Mouse (Mus musculus) liver, adult 2 months (tissue): ENCODE results near the gene Rhot2. TPM values are rescaled to one million over a fixed set of nuclear protein-coding genes. Genes with fewer than 3 reads are reported as not detected.

ENCODE experiments used
- DNase-seq: peaks from one replicate; pipeline ENCODE4 v3.0.0-alpha.2; 2011; ENCODE audit warnings: low read depth, low spot score; ENCODE audit errors: extremely low read depth
- H3K27ac ChIP-seq: fragments of 200-500 bp; replicated peaks from 2 replicates; pipeline ENCODE4 v1.5.1; 2012; ENCODE audit warnings: low read depth, mild to moderate bottlenecking, control low read depth, inconsistent platforms, low read length; ENCODE audit not compliant: insufficient read depth
- H3K27me3 ChIP-seq: fragments of 200-500 bp; 2 replicates; pipeline ENCODE4 v1.6.1; 2012; ENCODE audit warnings: mild to moderate bottlenecking, moderate library complexity, low read length, inconsistent platforms; ENCODE audit not compliant: control insufficient read depth, insufficient read depth
- H3K36me3 ChIP-seq: fragments of 200-500 bp; 2 replicates; pipeline ENCODE4 v1.6.1; 2012; ENCODE audit warnings: low read length, inconsistent platforms; ENCODE audit not compliant: control insufficient read depth, insufficient read depth
- H3K4me1 ChIP-seq: fragments of 200-500 bp; 2 replicates; pipeline ENCODE4 v1.6.1; 2011; ENCODE audit warnings: low read length; ENCODE audit not compliant: control insufficient read depth, insufficient read depth
- H3K4me3 ChIP-seq: fragments of 200-500 bp; 2 replicates; pipeline ENCODE4 v1.5.1; 2011; ENCODE audit warnings: low read depth, mild to moderate bottlenecking, control low read depth, low read length, moderate library complexity; ENCODE audit not compliant: insufficient read depth
- H3K79me2 ChIP-seq: fragments of 200-500 bp; 2 replicates; pipeline ENCODE4 v1.6.1; 2012; ENCODE audit warnings: inconsistent platforms, mild to moderate bottlenecking, low read length, moderate library complexity; ENCODE audit not compliant: control insufficient read depth, insufficient read depth
- H3K9ac ChIP-seq: fragments of 200-500 bp; 2 replicates; pipeline ENCODE4 v1.6.1; 2012; ENCODE audit warnings: low read depth, mild to moderate bottlenecking, control low read depth, inconsistent platforms, low read length
- CTCF ChIP-seq: fragments of 200-500 bp; IDR thresholded peaks from 2 replicates; pipeline ENCODE4 v1.5.1; 2011; ENCODE audit warnings: low read depth, low read length, control low read depth
- POLR2A ChIP-seq: fragments of 200-500 bp; IDR thresholded peaks from 2 replicates; pipeline ENCODE4 v1.6.1; 2011; ENCODE audit warnings: low read length, control low read depth; ENCODE audit not compliant: insufficient read depth; ENCODE audit errors: extremely low read depth
- WGBS: fragments of 180-500 bp; shearing (Covaris S2); methylation state at CpG from one replicate; pipeline ENCODE4 v1.1.7; 2018; 5-methylcytosine and 5-hydroxymethylcytosine counted together
- polyA plus RNA-seq: library from polyadenylated mRNA; depleted of rRNA; stranded (reverse); fragments of >200 nt; gene quantifications from 2 replicates; pipeline ENCODE4 v1.2.3, GENCODE M21; 2012
- total RNA-seq: library from RNA; depleted of rRNA; stranded (reverse); fragments of >200 nt; gene quantifications from 2 replicates; pipeline ENCODE4 v1.2.3, GENCODE M21; 2014

Rhot2 gene
- total and polyA plus RNA-seq, 2 experiments: 18.0 to 71.1 TPM

DNA sequence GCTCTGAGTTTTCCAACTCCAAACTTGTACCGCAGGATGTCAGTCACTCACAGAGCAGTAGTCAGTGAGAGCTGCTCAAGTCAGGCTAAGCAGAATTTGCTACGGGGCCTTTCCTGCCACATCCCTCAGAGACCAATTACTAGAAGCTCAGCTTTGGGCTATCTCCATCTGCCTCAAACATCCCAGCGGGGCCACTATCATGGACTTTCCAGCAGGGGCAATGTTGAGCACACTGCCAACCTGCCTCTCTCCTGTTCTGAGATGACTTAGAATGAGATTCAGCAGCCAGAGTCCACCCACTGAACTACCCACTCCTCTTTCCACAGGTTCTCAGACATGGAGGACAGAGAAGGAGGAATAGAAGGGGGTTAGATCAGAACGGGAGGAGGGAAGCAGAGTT lies 41.0 kb upstream of the Rhot2 start:
- peak overlapping the region; percentile 94 for H3K27ac ChIP-seq
- no peak for DNase-seq
- H3K36me3 ChIP-seq: peaks cover 13% of the 10 kb centered on the region; the same call in 1 of the 2 replicates
- H3K79me2 ChIP-seq: peaks cover 2% of the 10 kb centered on the region; the same call in 1 of the 2 replicates
- no peak overlapping the region for H3K4me3 ChIP-seq
- no peaks in the 10 kb centered on the region for H3K27me3 ChIP-seq
- 69% methylated on average over 4 of the region's 4 CpGs for WGBS
- TF ChIP-seq POLR2A (no peak), CTCF (peak; percentile 54)
- H3K9ac ChIP-seq: no peak overlapping the region
- H3K4me1 ChIP-seq: peaks cover 18% of the 10 kb centered on the region

DNA sequence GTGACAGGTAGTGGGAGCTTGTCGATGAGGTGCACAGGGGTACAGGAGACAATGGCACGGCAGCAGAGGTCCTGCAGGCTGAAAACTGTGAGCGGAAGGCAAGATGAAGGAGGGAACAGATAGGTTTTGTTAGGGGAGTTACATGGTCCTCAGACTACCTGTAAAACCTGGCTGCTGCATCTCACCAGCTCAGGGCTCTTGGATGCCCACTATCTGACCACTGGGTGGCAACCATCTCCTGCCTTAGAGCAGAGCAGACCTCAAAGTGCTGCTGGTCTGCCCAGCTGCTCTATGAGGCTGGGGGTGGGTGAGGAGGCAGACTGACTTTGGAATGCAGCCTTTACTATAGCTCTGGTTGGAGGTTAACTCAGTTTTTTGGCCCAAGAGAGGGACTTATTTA lies 39.2 kb upstream of the Rhot2 start:
- TF ChIP-seq CTCF: peak; percentile 31; the same call in 1 of the 2 replicates
- TF ChIP-seq POLR2A: no peak
- H3K36me3 ChIP-seq: peaks cover 7% of the 10 kb centered on the region; the same call in 1 of the 2 replicates
- H3K4me3 ChIP-seq: no peak overlapping the region
- H3K27ac ChIP-seq: no peak overlapping the region
- no peaks in the 10 kb centered on the region for H3K27me3 ChIP-seq
- H3K9ac ChIP-seq: no peak overlapping the region
- no peak for DNase-seq
- H3K4me1 ChIP-seq: peaks cover 25% of the 10 kb centered on the region
- WGBS: 94% methylated on average over 3 of the region's 3 CpGs
- H3K79me2 ChIP-seq: 0 out of 2 replicates have a peak, but pooled peaks cover 2% of the 10 kb centered on the region

DNA sequence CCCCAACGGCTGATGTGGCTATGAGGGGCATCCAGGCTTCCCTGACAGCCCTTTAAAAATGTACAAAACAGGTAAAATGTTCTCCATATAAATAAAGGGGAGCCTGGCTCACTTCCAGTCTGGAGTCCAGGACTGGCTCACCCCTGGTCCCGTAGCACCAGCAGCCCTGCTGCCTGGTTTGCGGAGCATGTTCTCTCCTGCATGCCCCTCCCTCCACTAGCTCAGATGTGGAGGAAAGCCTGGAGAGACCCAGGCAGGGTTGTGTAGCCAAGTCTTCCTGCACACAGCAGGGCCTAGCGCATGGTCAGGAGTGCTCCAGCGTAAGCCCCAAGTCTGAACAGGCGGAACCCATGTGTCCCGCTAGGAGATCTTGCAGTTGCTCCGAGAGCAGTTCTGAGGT lies 38.6 kb upstream of the Rhot2 start:
- H3K4me1 ChIP-seq: peaks cover 28% of the 10 kb centered on the region
- no peak overlapping the region for H3K27ac ChIP-seq
- H3K27me3 ChIP-seq: no peaks in the 10 kb centered on the region
- peaks cover 4% of the 10 kb centered on the region; the same call in 1 of the 2 replicates for H3K36me3 ChIP-seq
- H3K4me3 ChIP-seq: no peak overlapping the region
- TF ChIP-seq POLR2A (no peak), CTCF (no peak)
- H3K79me2 ChIP-seq: 0 out of 2 replicates have a peak, but pooled peaks cover 2% of the 10 kb centered on the region
- H3K9ac ChIP-seq: no peak overlapping the region
- no peak for DNase-seq
- WGBS: 90% methylated on average over 8 of the region's 8 CpGs

DNA sequence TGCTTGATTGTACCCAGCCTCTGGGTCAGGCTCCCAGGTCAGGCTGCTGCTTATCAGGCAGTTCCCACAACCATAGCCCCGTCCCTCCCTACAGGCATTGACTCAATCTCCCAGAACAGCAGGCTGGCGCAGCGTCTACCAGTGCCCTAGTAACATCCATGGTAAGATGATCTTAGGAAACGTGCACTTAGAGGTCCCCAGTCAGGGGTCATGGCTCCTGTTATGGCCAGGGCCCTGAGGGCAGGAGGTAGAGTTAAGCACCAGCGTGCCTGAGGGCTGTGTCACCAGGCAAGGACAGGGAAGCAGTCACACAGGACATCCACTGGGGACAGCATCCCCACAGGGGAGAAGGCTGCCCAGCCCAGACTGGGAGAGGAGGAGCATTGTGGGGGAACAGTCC lies 37.7 kb upstream of the Rhot2 start:
- no peak for DNase-seq

DNA sequence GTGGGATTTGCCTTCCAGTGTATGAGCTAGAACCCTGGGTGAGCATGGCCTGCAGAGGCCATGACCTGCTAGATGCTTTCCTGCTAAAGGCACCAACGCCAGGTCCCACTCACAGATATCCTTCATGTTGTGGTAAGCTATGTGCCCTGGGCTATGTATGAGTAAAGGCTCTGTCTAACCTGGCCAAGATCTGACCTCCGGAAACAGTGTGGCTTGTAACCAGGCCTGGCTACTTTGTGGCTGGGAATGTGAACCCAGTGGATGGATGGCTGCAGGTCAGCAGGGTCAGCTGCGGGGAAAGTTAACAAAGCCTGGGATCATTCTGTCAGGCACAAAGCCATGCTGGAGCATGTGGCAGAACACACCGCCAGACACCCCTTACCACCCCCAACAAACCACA lies 37.0 kb upstream of the Rhot2 start:
- Histone ChIP-seq H3K4me1 (peaks cover 26% of the 10 kb centered on the region), H3K36me3 (peaks cover 4% of the 10 kb centered on the region; the same call in 1 of the 2 replicates), H3K27me3 (no peaks in the 10 kb centered on the region), H3K27ac (peak overlapping the region; percentile 15; the same call in 1 of the 2 replicates), H3K4me3 (no peak overlapping the region), H3K9ac (no peak overlapping the region), H3K79me2 (peaks cover 6% of the 10 kb centered on the region; the same call in 1 of the 2 replicates)
- 28% methylated on average over 4 of the region's 4 CpGs for WGBS
- TF ChIP-seq CTCF: no peak
- no peak for TF ChIP-seq POLR2A
- DNase-seq: peak; percentile 49

More for the DNA sequence above, 37.7 kb upstream of the Rhot2 start:
- TF ChIP-seq POLR2A: no peak
- TF ChIP-seq CTCF: 0 out of 2 replicates have a peak, but pooled peaks have one; percentile 22
- Histone ChIP-seq H3K9ac (no peak overlapping the region), H3K27me3 (no peaks in the 10 kb centered on the region), H3K4me3 (no peak overlapping the region), H3K36me3 (peaks cover 4% of the 10 kb centered on the region; the same call in 1 of the 2 replicates), H3K79me2 (peaks cover 2% of the 10 kb centered on the region; the same call in 1 of the 2 replicates), H3K27ac (no peak overlapping the region), H3K4me1 (peaks cover 26% of the 10 kb centered on the region)
- WGBS: 61% methylated on average over 5 of the region's 5 CpGs

DNA sequence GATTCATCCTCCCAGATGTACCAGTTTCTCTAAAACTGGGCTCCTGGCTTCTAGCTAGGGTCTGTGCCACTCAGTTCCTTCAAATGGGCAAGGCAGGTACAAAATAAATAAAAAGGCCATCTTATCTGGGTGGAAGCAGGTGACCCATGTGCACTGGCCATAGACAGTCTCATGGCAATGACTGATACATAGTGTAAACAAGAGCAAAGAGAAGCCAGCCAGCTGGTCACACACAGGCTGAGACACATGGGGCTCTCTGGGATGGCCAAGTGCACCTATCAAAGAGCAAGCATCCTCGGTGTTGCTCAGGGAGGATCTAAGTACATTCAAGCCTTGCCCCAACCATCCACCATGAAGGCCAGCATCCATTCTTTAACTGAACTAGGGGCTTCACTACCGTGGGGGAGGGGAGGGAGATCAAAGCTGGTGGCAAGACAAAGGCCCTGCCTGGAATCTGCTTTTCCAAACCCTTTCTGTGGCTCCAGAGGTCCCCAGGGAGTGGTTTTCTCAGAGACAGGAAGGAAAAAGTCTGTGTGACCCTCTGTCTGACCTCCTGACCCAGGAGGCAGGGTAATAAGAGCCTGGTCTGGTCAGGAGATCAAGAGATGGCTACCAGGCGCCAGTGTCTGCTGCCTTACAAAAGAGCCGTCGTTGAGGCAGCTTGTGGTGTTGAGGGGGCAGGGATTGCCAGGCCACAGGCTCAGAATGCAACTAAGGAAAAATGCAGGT lies 36.4 kb upstream of the Rhot2 start:
- 11% methylated on average over 5 of the region's 5 CpGs for WGBS
- peaks cover 6% of the 10 kb centered on the region; the same call in 1 of the 2 replicates for H3K79me2 ChIP-seq
- H3K4me1 ChIP-seq: peaks cover 22% of the 10 kb centered on the region
- TF ChIP-seq POLR2A (no peak), CTCF (no peak)
- peak; percentile 79 for DNase-seq
- H3K4me3 ChIP-seq: no peak overlapping the region
- H3K36me3 ChIP-seq: peaks cover 4% of the 10 kb centered on the region; the same call in 1 of the 2 replicates
- no peak overlapping the region for H3K9ac ChIP-seq
- H3K27ac ChIP-seq: peak overlapping the region; percentile 15
- H3K27me3 ChIP-seq: no peaks in the 10 kb centered on the region
